Comparison of ENCODE assay signal across 20 mouse cellular contexts in the genomic region with DNA sequence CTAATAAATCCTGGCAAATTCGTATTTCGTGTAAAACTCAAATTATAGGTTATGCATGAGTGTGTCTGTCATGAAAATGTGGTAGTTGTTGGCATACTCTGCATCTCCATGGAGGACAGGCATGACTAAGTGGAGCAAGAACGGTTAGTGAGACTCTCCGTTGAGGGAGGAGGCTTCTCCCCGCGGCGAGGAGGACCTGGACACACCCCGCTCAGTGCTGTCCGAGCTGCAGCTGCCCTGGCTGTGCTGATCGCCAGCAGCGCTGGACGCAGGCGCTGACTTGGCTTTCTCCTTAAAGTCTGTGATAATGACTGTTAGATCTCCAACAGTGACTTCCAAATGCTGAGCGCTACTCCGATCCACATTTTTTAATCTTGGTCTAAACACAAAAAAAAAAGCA. TPM values are rescaled to one million over a fixed set of nuclear protein-coding genes. Genes with fewer than 3 reads are reported as not detected.
DNase-seq lines count a peak whose midpoint lies in the region; ATAC-seq and TF ChIP-seq lines count a peak whose summit lies in the region.
"Had no signal": no experiment of that assay in that cellular context is flagged by ENCODE, and none has a peak within 500 bp of the region (broad histone marks: within the 10 kb centered on the region; RNA-seq: fewer than 3 reads in every experiment).

No protein-coding gene starts in this region.

- H3K4me2 ChIP-seq in liver, postnatal 0 days (ENCODE audit: low read depth, low read length) = no peak overlapping the region
- H3K4me2 ChIP-seq: hindbrain, embryonic 13.5 days; midbrain, embryonic 11.5 days; neural tube, embryonic 12.5 days had no signal

- peaks cover 2% of the 10 kb centered on the region for H3K4me1 ChIP-seq in liver, postnatal 0 days (ENCODE audit: insufficient read depth)
- H3K4me1 ChIP-seq: hindbrain, embryonic 13.5 days; neural tube, embryonic 12.5 days had no signal

- TF ChIP-seq CTCF in liver, postnatal 0 days (IDR thresholded peaks at IDR 0.05; ENCODE audit: low read depth) = no peak

- no peak for TF ChIP-seq EP300 in liver, postnatal 0 days (IDR thresholded peaks at IDR 0.05; ENCODE audit: low read depth)

- H3K4me3 ChIP-seq in liver, postnatal 0 days (ENCODE audit: low read depth, low read length) = no peak overlapping the region
- H3K4me3 ChIP-seq: hindbrain, embryonic 13.5 days; neural tube, embryonic 12.5 days had no signal

- H3K9me3 ChIP-seq in liver, postnatal 0 days (ENCODE audit: low read length) = no peaks in the 10 kb centered on the region
- H3K9me3 ChIP-seq: hindbrain, embryonic 13.5 days; neural tube, embryonic 12.5 days had no signal

- WGBS in liver, postnatal 0 days (ENCODE audit: insufficient replicate concordance) = 80% methylated on average over 15 of the region's 15 CpGs

- no peaks in the 10 kb centered on the region for H3K27me3 ChIP-seq in liver, postnatal 0 days (ENCODE audit: insufficient read depth, low read length)
- H3K27me3 ChIP-seq: CH12.LX; hindbrain, embryonic 13.5 days; neural tube, embryonic 12.5 days had no signal

- no peak overlapping the region for H3K9ac ChIP-seq in liver, postnatal 0 days (replicated peaks)
- H3K9ac ChIP-seq: hindbrain, embryonic 13.5 days; neural tube, embryonic 12.5 days had no signal

- no peak overlapping the region for H3K27ac ChIP-seq in liver, postnatal 0 days (ENCODE audit: low read depth)
- H3K27ac ChIP-seq: hindbrain, embryonic 13.5 days; neural tube, embryonic 12.5 days; stomach, postnatal 0 days had no signal

- peak; percentile 27 to 37 for DNase-seq in adrenal gland, postnatal 36 days
- DNase-seq in adrenal gland, adult 18-20 months (ENCODE audit: low spot score in 2 of 2) = no peak
- peak; percentile 75 for DNase-seq in liver
- DNase-seq in liver, postnatal 0 days = no peak
- DNase-seq in gastrocnemius, postnatal 25 days = peak; percentile 39
- DNase-seq in kidney, postnatal 36 days = no peak
- no peak for DNase-seq in right cerebral cortex, postnatal 4 days
- DNase-seq: adrenal gland, postnatal 25 days; cerebellum, postnatal 25 days; kidney, adult 9 months; kidney, postnatal 4 days; lung, adult 2 months; lung, postnatal 4 days; thymus, postnatal 14 days had no signal

- no peak for ATAC-seq in liver, postnatal 0 days
- ATAC-seq: forebrain, embryonic 16.5 days had no signal

- peaks cover 6% of the 10 kb centered on the region for H3K36me3 ChIP-seq in liver, postnatal 0 days (replicated peaks; ENCODE audit: insufficient read depth, low read length)

RNA-seq across cellular contexts. Expression of gene Gxylt1, which starts 10.3 kb away (rescaled TPM):
- total RNA-seq in adrenal gland, postnatal 36 days (2021) = 10 to 100 TPM; 32.9 to 34.2 TPM
- 10 to 100 TPM; 32.2 to 36.6 TPM for total RNA-seq in adrenal gland, adult 18-20 months (2021)
- polyA plus RNA-seq in liver, postnatal 0 days (2015; fragmentation: Nextera tagmentation; extraction: Ambion mirVana) = 1.8 and 2.0 TPM in 2 replicates
- total RNA-seq in gastrocnemius, postnatal 25 days (2021) = 1 to 10 TPM; 5.0 to 5.4 TPM

RNA-seq across cellular contexts. Expression of gene Yaf2, which starts 51.5 kb away (rescaled TPM):
- total RNA-seq in adrenal gland, postnatal 36 days (2021) = 10 to 100 TPM; 41.0 to 42.2 TPM
- total RNA-seq in adrenal gland, adult 18-20 months (2021) = 10 to 100 TPM; 37.7 to 39.1 TPM
- 25.7 and 26.4 TPM in 2 replicates for polyA plus RNA-seq in liver, postnatal 0 days (2015; fragmentation: Nextera tagmentation; extraction: Ambion mirVana)
- 10 to 100 TPM; 13.3 to 14.6 TPM for total RNA-seq in gastrocnemius, postnatal 25 days (2021)

Comparison
In these comparisons a context has a peak if more than half of its experiments do, and no peak if none do; other contexts are left out.
1. DNase-seq: peak in adrenal gland, postnatal 36 days (2 of 2), liver (single experiment) and gastrocnemius, postnatal 25 days (single experiment); none in adrenal gland, adult 18-20 months (0 of 2), liver, postnatal 0 days (single experiment), kidney, postnatal 36 days (0 of 2) and right cerebral cortex, postnatal 4 days (single experiment).
2. RNA of gene Gxylt1, which starts 10.3 kb away (total RNA-seq): 32.2 to 36.6 TPM in adrenal gland, adult 18-20 months and 32.9 to 34.2 TPM in adrenal gland, postnatal 36 days; 5.0 to 5.4 TPM in gastrocnemius, postnatal 25 days; every median in the first group is over 4 times any median in the second.